Mouse (Mus musculus): Measurements from ENCODE around the gene Ergic2.

DNA sequence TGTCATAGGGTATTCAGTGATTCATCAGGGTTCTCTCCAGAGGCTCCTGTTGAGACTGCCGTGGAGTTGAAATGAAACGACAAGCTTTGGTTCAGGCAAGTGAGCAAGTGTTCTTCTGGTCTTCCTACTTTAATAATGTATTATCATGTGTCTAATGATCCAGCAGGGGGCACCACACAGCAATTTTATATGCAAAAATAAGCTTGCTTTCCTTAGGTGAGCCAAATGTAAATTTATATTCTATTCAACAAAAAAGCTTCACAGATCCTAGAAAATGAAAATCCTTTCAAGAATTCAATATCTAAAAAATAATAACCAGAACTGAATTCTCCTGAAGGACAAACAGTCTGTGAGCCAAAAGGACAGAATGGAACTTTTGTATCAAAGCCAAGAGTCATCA is 36.5 kb upstream of the Ergic2 start:
- TF ChIP-seq POLR2A (IDR thresholded peaks at IDR 0.05; ENCODE audit: low read depth, low read length) (no peak), USF1 (IDR thresholded peaks at IDR 0.05; ENCODE audit: low read depth, low read length) (no peak), ZNF384 (IDR thresholded peaks at IDR 0.05; ENCODE audit: low read depth, low read length) (no peak), MEF2A (IDR thresholded peaks at IDR 0.05; ENCODE audit: borderline replicate concordance, low read depth, low read length) (no peak), MAFK (IDR thresholded peaks at IDR 0.05; ENCODE audit: insufficient replicate concordance, low read length) (no peak), BHLHE40 (IDR thresholded peaks at IDR 0.05; ENCODE audit: low read depth, low read length) (no peak), CTCF (conservative IDR thresholded peaks at IDR 0.05 in 1 of 2, IDR thresholded peaks at IDR 0.05 in 1 of 2; ENCODE audit: low read depth in 2 of 2, low read length in 2 of 2) (peak; percentile 6 to 66; a peak in 2 of 4 replicates), RAD21 (IDR thresholded peaks at IDR 0.05; ENCODE audit: low read depth, low read length) (peak; percentile 63), PAX5 (IDR thresholded peaks at IDR 0.05; ENCODE audit: low read length) (no peak), EP300 (IDR thresholded peaks at IDR 0.05; ENCODE audit: low read length) (no peak), HCFC1 (IDR thresholded peaks at IDR 0.05; ENCODE audit: low read depth, low read length) (no peak), SMC3 (IDR thresholded peaks at IDR 0.05; ENCODE audit: low read depth, low read length) (peak; percentile 52), JUND (conservative IDR thresholded peaks at IDR 0.05; ENCODE audit: low read depth, low read length) (no peak), UBTF (IDR thresholded peaks at IDR 0.05; ENCODE audit: low read depth, low read length) (no peak)
